Mouse (Mus musculus) heart, postnatal 14 days (tissue): ENCODE data around the gene Herpud2. TPM values are rescaled to one million over a fixed set of nuclear protein-coding genes. Genes with fewer than 3 reads are reported as not detected.
A peak's percentile ranks its signal among the peaks of the same experiment; 100 is the strongest.

ENCODE experiments used
- DNase-seq, 2 experiments: peaks; one replicate each; pipeline ENCODE4 v3.0.0; 2021 to 2022
- intact Hi-C: fragments of 180-260 bp; cut with DNase I; formaldehyde crosslinking; loops from one replicate; pipeline ENCODE4 v1.15.1; 2025
- long read RNA-seq, 2 experiments: library from polyadenylated mRNA; stranded (forward); transcript quantifications; one replicate each; pipeline ENCODE4 v2.0.0; 2021
- total RNA-seq, 2 experiments: library from RNA; stranded (reverse); gene quantifications; 2 replicates each; pipeline ENCODE4 v1.2.3; 2021

Gene Herpud2
- 10 to 100 TPM; 35.7 to 39.8 TPM for total RNA-seq
- long read RNA-seq, experiment 1, transcript Herpud2-201 (8 exons, 2,781 nt): major isoform, 33 of 48 reads
- long read RNA-seq, experiment 1, partial matches to known transcripts: 2 of 48 reads
- long read RNA-seq, experiment 1, other reads (novel, unspliced or antisense): 11 of 48 reads
- long read RNA-seq, experiment 2, transcript Herpud2-201 (8 exons, 2,781 nt): major isoform, 53 of 68 reads
- long read RNA-seq, experiment 2, partial matches to known transcripts: 0 of 68 reads
- long read RNA-seq, experiment 2, other reads (novel, unspliced or antisense): 11 of 68 reads

DNA sequence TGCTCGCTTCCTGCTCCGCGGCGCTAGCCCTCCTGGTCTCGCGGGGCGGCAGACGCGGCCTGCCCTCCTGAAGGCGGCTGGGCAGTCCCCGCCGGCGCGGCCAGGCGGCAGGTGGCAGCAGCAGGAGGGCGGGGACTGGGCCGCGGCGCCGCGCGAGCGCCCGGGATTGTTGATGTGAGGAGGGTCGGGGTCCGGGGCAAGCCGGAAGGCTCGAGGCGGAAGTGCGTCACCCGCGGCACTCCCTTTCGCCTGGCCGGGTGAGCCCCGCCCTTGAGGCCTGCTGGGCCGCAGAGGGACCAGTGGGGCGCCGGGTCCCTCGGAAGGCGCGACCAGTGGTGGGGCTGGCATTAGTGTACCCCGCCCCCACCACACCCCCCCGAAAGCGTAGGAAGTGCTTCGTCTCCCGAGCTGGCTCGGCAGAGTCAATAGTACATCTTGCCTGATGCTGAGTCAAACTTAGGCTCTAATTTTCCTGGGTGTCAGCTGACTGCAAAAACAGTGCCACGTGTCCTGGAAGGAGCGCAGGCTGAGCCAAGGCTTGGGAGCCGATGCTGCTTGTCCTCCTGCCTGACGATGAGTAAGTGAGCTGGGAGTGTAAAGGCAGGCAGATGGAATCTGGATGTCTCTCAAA is at the start of gene Herpud2:
Gene Herpud2, minus strand, starts transcription at position 210 of the 631 bp plus-strand sequence.
- DNase-seq: peak; percentile 95 to 96
- intact Hi-C loops: loop anchor here (5.0 kb wide), 1 partner anchor 331 kb away; the partner anchor contains the start of gene Eepd1

DNA sequence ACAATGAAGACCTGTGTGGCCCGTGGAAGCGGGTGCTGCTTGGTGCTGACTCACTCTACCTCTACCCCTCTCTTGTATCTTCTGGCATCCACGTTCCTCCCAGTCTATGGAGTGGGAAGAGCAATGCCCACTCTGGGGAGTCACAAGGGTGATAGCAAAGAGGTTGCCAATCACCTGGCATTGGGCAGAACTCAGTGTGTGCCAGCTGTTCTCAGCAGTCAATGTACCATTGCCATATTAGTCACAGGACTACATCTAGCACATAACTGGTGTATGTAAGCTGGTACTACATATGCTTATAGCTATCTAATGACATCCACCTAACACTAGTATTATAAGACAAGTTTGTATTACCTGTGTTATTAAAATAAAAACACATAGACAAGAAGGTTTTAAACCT is 49.4 kb upstream of the Herpud2 start:
- intact Hi-C loops: no loop called here
- no peak for DNase-seq

DNA sequence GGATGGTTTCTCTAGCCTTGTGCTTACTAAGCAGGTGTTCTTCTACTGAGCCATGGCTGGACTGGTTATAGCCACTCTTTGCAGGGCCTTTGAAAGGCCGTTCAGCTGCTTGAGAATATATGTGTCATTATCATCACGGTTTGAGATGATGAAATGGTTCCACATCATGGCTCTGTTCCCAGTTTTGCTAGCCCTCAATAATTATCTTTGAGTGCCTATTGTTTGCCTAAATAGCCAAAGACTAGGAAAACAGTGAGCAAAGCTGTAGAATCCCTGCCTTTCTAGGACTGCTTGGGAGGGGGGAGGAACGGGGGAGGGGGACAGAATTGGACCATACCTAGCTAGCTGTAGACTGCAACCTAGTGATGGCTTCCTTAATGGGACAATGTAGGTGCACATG is 48.5 kb upstream of the Herpud2 start:
- intact Hi-C loops: no loop called here
- no peak for DNase-seq

DNA sequence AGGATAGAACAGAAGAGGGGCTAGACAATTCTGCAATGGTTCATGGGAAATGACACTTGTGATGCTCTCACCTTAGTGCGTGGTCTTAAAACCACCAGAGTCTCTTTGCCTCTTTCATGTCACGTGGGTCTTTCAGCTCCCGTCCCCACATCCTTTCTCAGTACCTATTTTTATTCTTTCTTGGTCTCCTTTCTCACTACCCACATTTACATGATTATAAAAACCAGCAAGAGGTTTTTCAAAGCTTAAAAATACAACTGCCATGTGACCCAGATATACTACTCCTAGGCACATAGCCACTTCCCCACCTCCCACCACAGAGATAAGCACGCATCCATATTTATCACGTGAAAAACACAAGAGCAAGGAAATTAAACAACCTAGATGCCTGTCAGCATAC is 45.1 kb upstream of the Herpud2 start:
- intact Hi-C loops: no loop called here
- DNase-seq: no peak

DNA sequence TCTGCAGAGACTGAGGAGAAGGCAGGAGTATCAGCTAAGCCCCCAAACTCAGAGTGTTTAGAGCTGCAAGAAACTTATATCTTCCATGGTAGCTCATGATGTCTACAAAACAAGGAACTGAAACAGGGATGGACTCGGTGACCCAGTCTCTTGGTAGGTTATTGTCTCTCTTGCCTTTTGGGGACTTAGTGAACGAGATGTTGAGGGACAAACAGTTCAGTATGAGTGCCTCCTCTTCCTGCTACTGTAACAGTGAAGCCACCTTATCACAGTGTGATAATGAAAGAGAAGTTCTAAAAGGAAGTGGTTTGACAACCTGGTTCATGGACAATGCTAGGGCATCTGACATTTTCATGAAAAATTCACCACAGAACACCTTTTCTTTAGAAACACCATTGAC is 40.0 kb upstream of the Herpud2 start:
- DNase-seq: no peak
- intact Hi-C loops: no loop called here

DNA sequence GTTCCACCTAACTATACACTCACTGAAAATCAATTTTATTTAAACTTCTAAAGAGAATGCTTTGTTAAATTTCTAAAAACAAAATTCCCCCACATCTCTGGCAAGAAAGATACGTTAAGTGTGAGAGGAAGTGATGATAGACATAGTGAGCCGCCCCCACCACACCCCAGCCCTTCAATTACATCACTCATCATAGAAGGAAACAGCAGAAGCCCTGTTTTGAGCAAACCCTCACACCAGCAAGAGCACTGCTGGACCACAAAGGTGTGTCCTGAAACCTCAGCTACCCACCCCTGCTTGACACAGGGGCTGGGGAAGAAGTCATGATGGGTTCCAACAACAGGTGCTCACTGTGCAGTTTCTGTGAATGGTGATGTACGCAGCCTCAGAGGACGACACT is 34.9 kb upstream of the Herpud2 start:
- no peak for DNase-seq
- intact Hi-C loops: no loop called here

DNA sequence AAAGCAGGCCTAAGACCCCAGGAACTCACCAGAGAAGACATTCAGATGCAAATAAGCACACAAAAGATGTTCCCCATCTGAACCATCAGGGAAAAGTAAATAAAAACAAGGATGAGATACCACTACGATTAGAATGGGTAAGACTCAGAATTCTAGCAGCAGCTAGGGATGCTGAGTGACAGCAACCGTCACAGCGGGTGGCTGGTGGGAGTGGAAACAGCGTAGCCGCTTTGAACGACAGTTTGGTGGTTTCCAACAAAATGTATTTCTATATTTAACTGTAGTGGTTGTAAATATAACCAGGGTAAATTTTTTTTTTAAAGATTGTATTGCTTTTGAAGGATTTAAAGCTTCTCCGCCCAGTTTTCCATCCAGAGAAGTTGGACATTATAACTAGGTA is 34.2 kb upstream of the Herpud2 start:
- intact Hi-C loops: no loop called here

DNA sequence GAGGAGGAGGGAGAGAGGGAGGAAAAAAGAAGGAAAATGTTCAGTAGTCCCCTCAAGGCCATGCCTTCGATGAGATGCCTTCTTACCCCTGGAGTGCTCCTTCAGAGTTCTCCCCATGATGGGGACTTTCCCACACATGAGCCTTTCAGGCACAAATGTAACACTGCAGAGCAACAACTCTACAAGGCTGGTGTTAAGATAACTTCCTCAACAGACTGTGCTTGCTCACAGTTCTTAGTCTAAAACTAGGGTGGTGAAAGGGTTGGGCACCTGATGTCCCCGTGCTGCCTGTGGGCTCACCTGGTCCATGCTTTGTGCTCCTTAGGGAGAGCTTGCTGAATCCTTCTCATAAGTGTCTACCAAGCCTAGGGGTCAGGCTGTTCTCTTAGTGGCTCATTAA is 33.0 kb upstream of the Herpud2 start:
- no peak for DNase-seq
- intact Hi-C loops: no loop called here

More for the DNA sequence above, 34.2 kb upstream of the Herpud2 start:
- no peak for DNase-seq

DNA sequence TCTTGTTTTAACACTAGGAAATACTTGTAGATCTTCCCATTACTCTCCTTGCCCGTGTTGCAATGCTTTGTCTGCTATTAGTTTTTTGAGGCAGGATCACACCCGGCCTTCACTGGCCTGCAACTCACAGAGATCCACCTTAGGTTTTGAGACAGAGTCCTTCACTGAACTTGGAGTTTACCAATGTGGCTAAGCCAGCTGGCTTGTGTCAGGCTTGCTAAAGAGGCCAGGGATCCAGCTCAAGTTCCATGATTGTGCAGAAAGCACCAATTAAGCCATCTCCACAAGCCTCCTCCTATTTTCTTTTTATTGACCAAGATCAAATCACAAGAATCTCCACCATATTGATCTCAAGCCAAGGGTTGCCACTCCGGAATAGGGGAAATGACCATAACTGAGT is 26.4 kb upstream of the Herpud2 start:
- peak in 1 of 2 experiments; percentile 37 for DNase-seq
- intact Hi-C loops: loop anchor here (5.0 kb wide), 1 partner anchor 34 kb away; no protein-coding TSS in a partner anchor

DNA sequence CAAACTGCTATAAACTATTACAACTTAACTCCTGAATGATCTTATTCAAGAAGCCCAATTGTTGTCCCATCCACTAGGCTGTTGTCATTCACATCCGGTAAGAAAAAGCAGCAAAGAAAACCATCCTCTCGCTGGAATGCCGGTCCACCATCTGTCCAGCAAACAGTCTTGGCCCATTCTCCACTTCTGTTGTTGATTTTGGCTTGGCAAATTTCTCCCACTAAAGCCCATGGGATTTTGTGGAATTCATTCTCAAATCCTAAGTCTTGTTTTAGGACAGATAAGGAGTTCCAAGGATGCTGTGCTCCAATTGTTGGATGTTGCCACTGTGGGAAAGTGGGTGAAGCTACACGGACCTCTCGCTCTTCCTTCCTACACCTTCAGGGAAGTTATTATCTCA is 25.6 kb upstream of the Herpud2 start:
- intact Hi-C loops: loop anchor here (5.0 kb wide), 1 partner anchor 35 kb away; no protein-coding TSS in a partner anchor
- DNase-seq: peak; percentile 26 to 50

DNA sequence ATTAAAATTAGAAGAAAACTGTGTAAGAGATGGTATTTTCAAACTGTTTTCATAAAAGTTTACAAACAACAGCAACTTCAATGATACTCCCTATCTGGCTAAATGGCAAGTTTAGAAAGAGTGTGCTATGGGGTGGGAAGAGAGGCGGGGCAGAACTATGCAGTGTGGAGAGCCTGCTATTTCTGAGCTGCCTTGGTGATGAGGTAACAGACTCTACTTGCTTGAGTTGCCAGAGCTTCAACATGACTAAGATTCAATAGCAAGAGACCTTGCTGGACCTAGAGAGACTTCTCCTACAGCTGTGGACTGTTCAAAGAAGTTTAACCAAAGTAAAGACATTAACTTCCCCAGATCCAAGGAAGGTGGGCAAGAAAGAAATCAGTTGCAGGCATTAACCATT is 24.9 kb upstream of the Herpud2 start:
- DNase-seq: peak; percentile 27 to 40
- intact Hi-C loops: loop anchor here (5.0 kb wide), 1 partner anchor 36 kb away; no protein-coding TSS in a partner anchor

DNA sequence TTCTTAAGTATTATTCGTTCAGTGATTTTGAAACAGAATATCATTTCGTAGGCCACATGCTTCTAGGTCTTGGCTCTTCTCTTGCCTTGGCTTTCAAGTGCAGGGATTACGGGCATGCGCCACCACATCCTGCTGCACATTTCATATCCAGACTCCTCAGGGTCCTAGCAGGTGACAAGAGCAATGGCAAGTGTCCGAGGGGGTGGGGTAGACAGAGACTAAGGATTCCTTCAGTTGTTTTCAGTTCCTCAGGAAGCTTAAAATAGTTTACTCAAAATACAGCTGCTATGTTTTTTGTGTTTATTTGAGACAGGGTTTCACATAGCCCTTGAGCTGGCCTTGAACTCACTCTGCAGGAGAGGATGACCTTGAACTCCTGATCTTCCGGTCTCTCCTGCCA is 24.4 kb upstream of the Herpud2 start:
- intact Hi-C loops: loop anchor here (5.0 kb wide), 1 partner anchor 36 kb away; no protein-coding TSS in a partner anchor
- peak in 1 of 2 experiments; percentile 26 for DNase-seq

DNA sequence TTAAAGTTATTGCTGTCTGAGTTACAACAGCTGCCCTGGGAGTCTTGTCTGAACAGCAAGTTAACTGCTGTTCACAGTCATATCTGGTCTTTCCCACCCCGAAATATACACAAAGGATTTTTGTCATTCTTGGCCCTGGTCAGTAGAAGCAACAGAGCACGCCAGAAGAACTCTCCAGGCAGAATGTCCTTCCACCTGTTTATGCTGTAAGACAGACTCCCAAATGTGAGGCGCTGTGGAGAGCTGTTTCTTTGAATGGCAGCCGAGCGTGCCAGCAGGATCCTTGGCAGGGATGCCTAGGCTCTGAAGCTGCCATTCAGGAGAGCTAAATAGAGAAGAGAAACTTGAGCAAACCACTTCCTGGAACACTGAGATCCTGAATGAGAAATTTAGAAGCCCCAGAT is 23.4 kb upstream of the Herpud2 start:
- intact Hi-C loops: loop anchor here (5.0 kb wide), 1 partner anchor 37 kb away; no protein-coding TSS in a partner anchor
- DNase-seq: peak; percentile 67 to 75

DNA sequence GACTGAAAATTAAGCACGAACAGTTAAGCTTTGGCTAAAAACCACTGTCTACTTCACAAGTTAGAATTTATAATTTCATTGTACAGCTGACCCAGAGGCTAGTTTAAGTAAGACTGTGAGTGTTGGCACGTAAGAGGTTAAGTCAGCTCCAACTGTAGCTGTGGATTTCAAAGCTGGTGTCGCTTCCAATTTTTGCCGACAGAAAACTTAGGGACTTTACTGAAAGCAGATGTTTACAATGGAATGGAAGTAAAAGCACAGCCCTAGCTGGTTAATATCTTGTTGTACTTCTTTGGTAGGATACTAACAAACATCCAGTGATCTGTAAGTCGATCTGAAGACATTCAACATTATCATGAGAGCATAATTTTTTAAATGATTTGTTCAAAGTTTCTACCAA is 23.0 kb upstream of the Herpud2 start:
- intact Hi-C loops: loop anchor here (5.0 kb wide), 1 partner anchor 38 kb away; no protein-coding TSS in a partner anchor
- no peak for DNase-seq

DNA sequence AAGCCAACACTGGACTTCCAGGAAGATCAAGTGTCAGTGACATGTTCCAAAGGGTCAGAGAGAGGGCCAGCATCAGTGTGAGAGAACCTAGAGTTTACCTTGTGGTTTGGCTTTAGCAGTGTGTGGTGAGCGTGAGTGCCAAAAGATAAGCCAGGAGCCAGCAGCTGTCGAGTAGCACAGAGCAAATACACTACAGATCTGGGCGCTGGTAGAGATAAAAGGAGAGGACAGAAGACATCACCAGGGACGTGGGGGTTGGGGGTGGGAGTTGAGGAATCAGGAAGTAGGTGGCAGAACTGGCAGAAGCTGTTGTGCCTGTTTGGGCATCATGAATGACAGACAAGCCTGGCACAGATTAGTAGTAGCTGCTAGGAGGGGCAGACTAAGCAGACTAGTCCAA is 21.6 kb upstream of the Herpud2 start:
- intact Hi-C loops: loop anchor here (2.0 kb wide), 1 partner anchor 80 kb away; the partner anchor contains the start of gene Sept7
- DNase-seq: peak; percentile 46 to 50

DNA sequence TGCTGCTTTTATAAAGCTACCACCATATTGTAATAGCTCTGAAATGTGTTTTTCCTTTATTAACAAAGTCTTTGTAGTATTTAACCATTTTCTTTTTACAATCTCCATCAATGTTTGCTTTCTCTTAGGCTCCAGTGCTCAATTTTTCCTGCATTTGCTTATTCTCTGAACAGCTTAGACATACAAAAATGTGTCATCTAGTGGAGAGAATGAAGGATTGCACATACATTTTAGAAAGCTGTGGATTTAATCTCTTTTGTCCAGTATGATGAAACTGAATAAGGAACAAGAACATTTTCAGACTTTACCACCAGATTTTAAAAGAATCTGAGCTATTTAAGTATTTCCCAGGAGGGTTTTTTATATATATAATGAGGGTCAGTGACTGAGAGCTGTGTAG is 18.0 kb upstream of the Herpud2 start:
- DNase-seq: no peak
- intact Hi-C loops: loop anchor here (5.0 to 10.0 kb wide), 2 partner anchors 423 to 1605 kb away; no protein-coding TSS in a partner anchor

DNA sequence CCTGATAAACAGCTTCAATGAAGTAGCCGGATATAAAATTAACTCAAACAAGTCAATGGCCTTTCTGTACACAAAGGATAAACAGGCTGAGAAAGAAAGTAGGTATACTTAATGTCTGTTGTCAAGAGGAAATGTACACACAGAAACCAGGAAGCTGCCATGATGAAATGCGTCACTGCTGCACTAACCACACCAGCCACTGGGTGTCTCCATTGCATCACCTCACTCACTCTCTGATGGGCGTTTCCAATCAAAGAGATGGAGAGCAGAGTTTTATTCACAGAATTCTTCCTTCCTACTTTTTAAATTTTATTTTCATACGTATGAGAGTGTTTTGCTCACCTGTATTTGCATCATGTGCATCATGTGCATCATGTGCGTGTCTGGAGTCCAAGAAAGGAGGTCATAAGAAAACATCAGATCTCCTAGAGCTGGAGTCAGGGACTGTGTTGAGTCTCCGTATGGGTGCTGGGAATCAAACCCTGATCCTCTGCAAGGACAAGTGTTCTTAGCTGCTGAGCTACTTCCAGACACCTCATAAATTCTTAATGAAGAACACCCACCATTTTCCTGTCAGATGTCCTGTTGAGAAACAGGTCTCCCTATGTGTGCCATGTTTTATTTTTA is 16.0 kb upstream of the Herpud2 start:
- intact Hi-C loops: loop anchor here (1.0 to 10.0 kb wide), 3 partner anchors 142 to 1607 kb away; no protein-coding TSS in a partner anchor
- DNase-seq: peak; percentile 78 to 82

DNA sequence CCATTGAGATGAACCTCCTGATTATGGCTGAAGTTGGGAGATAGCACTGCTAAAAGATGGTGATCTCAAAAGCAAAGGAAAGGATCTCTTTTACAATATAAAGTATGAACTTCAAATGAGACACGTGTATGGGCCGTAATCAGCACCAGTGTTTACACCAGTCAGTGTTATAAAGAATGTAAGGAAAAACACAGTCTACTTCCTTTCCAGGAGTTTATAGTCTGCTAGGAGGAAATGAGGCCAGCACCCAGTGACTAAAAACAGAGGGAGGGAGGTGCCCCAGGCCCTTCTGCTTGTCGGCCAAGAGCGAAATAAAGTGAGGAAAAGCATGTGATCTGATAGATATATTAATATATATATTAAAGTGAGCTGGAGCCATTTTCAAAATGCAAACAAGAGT is 6.6 kb upstream of the Herpud2 start:
- intact Hi-C loops: no loop called here
- no peak for DNase-seq

DNA sequence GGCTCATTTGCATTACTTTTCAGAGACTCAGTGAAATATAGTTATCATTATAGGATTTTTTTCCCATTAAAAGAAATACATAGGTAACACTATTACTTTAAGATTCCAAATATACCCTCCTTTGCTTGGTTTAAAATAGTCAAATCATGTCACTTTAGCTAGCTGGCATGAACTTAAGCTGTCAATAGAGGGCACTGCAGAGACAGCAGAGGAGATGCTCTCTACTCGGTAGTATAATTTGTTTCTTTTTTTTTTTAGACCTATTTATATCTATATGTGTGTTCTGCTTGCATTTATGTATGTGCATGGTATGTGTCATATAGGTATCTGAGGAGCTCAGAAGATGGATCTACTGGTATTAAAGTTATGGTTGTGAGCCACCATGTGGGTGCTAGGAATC is 4.8 kb upstream of the Herpud2 start:
- peak in 1 of 2 experiments; percentile 10 for DNase-seq
- intact Hi-C loops: no loop called here

DNA sequence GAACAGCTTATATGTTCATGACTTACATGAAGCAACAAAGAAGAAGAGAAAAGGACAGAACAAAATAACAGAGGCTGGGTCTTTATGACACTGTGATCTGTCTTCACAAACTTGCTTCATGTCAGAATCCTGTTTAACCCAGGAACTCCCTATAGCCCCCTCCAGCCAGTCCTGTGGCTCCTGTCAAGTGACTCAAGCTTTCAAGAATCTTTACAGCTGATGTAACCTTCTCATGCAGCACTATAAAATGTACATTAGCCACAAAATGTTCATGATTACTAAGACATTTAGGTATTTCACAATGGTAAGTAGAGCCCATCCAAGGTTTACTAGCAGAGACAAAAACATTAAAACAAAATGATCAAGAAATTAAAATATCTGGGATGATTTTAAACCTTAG is 1.4 kb upstream of the Herpud2 start:
- intact Hi-C loops: loop anchor here (5.0 kb wide), 1 partner anchor 329 kb away; the partner anchor contains the start of gene Eepd1
- DNase-seq: no peak

DNA sequence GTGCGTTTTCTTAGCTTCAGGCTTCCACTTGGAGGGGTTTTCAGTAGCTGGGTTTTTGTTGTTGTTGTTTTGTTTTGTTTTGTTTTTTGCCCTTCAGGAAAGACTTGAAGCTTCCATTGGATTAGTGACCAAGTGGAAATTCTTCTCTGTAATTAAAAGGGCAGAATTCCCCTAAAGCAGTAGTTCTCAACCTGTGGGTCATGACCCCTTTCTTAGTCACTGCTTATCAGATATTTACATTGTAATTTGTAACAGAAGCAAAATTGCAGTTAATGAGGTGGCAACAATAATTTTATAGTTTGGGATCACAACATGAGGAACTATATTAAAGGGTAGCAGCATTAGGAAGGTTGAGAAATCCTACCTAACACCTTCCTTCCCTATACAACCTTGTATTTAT is 837 bp upstream of the Herpud2 start:
- no peak for DNase-seq
- intact Hi-C loops: loop anchor here (5.0 kb wide), 1 partner anchor 330 kb away; the partner anchor contains the start of gene Eepd1
